Mouse (Mus musculus) stomach, embryonic 16.5 days (tissue): Measurements from ENCODE around the gene Nuak2. TPM values are rescaled to one million over a fixed set of nuclear protein-coding genes. Genes with fewer than 3 reads are reported as not detected.
"Not testable (repeated sequence)": the region's sequence is repeated elsewhere in the genome, so short reads cannot be mapped to it uniquely, and the experiment has no call there.

Source experiments
- ATAC-seq: fragments of 200-750 bp; cut with Nextera tagmentation; 2 replicates; pipeline ENCODE4 v1.8.0; 2017; ENCODE audit warnings: moderate number of reproducible peaks, moderate TSS enrichment; ENCODE audit not compliant: insufficient read depth, low FRiP score
- H3K27ac ChIP-seq: fragments of 300-500 bp; sonication (generic); 2 replicates; pipeline ENCODE4 v1.5.1; 2014; ENCODE audit warnings: low read length
- H3K27me3 ChIP-seq: fragments of 300-500 bp; sonication (generic); 2 replicates; pipeline ENCODE4 v1.6.1; 2014; ENCODE audit warnings: low read length, control low read depth, mixed read lengths; ENCODE audit not compliant: control insufficient read depth, insufficient read depth
- H3K36me3 ChIP-seq: fragments of 300-500 bp; sonication (generic); 2 replicates; pipeline ENCODE4 v1.6.1; 2014; ENCODE audit warnings: low read length; ENCODE audit not compliant: control insufficient read depth, insufficient read depth
- H3K4me1 ChIP-seq: fragments of 300-500 bp; sonication (generic); 2 replicates; pipeline ENCODE4 v1.6.1; 2014; ENCODE audit warnings: low read length, control low read depth, mixed read lengths; ENCODE audit not compliant: control insufficient read depth, insufficient read depth
- H3K4me2 ChIP-seq: fragments of 300-500 bp; sonication (generic); 2 replicates; pipeline ENCODE4 v1.6.1; 2014; ENCODE audit warnings: low read depth, low read length, mixed read lengths
- H3K4me3 ChIP-seq: fragments of 300-500 bp; sonication (generic); replicated peaks from 2 replicates; pipeline ENCODE4 v1.5.1; 2014; ENCODE audit warnings: mild to moderate bottlenecking, low read length
- H3K9ac ChIP-seq: fragments of 300-500 bp; sonication (generic); 2 replicates; pipeline ENCODE4 v1.6.1; 2014; ENCODE audit warnings: low read length
- H3K9me3 ChIP-seq: fragments of 300-500 bp; sonication (generic); replicated peaks from 2 replicates; pipeline ENCODE4 v1.6.1; 2016; ENCODE audit warnings: low read length, control low read depth; ENCODE audit not compliant: control insufficient read depth
- WGBS: fragments of 180-500 bp; shearing (Covaris S2); extraction: QIAGEN DNeasy Blood & Tissue Kit; methylation state at CpG from one replicate; pipeline ENCODE4 v1.1.7; 2014; 5-methylcytosine and 5-hydroxymethylcytosine counted together
- polyA plus RNA-seq: library from polyadenylated mRNA; unstranded; fragments of >200 nt; fragmentation: Nextera tagmentation; extraction: Ambion mirVana; gene quantifications from 2 replicates; pipeline ENCODE4 v1.2.1, GENCODE M21; 2015

Gene Nuak2
- polyA plus RNA-seq: 6.8 and 6.9 TPM in 2 replicates

DNA sequence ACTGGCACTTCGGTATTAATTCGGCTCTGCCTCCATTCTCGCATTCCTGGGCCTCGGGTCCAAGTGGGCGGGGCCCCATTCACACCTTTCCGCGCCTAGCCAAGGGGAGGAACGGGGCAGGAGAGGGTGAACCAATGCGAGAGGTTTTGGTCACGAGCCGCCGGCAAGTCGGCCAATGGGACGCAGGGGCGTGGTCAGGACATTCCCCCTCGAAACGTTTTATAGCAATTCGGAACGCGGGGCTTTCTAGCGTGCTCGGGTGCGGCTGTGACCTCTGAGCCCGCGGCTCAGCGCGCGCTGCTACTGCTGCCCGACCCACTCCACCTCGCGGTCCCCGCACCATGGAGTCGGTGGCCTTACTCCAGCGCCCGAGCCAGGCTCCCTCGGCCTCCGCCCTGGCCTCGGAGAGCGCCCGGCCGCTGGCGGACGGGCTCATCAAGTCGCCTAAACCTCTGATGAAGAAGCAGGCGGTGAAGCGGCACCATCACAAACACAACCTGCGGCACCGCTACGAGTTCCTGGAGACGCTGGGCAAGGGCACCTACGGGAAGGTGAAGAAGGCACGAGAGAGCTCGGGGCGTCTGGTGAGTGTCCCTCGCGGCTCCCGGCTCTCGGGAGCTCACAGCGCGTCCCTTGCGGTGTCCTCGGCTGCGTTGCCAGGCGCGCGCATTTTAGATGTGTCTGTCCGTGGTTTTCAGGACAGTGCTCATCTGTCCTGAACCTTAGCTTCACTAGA lies at the start of gene Nuak2:
Nuak2 (plus strand) TSS at position 238 of the 736 bp plus-strand sequence.
- peak; percentile 83 for ATAC-seq
- H3K9ac ChIP-seq: peak within 1 kb of the TSS; percentile 67
- H3K27ac ChIP-seq: peak within 1 kb of the TSS; percentile 9
- H3K4me2 ChIP-seq: peak within 1 kb of the TSS; percentile 70
- peak within 1 kb of the TSS; percentile 53 for H3K4me3 ChIP-seq
- H3K27me3 ChIP-seq: no peaks in the 10 kb centered on the region
- under 1% methylated on average over 67 of the region's 67 CpGs for WGBS
- no peaks in the 10 kb centered on the region for H3K9me3 ChIP-seq
- no peaks in the 10 kb centered on the region for H3K36me3 ChIP-seq
- peaks cover 14% of the 10 kb centered on the region; the same call in 1 of the 2 replicates for H3K4me1 ChIP-seq

DNA sequence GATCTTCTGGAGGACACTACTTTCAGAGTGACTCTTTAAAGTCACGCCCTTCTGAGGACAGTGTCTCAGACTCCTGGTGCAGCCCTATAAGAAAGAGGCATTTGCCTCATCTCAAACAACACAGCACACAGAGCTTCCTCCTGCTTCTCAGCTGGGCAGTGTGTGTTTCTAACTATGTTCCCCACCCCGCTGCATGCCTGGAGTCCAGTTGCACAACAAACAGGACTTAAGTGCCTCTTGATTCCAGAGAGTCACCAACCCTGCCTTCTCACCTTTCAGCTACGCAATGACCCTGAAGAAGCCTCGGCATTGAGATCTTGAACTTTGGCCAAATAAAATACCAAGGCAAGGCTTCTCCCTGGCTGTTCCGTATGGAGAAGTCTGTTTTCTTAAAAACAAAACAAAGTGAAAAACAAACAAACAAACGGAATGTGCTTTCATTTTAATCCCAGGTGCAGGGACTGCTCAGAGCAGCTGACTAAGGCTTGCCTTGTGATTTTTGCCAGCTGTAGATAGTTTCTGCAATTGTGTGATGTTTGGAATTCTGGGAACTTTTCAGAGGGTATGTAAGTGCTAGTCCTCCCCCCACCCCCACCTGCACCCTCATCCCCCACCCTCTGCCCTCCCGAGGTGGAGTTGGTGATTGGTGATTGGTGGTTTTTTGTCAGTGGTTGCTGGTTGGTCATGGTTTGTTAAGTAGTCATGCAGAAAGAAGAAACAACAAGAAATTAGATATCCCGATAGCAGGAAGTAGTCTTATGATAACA lies 49.0 kb upstream of the Nuak2 start:
- ATAC-seq: no peak
- H3K27ac ChIP-seq: no peak overlapping the region
- no peaks in the 10 kb centered on the region for H3K27me3 ChIP-seq
- no peak overlapping the region for H3K4me3 ChIP-seq
- 42% methylated on average over 8 of the region's 8 CpGs for WGBS
- no peaks in the 10 kb centered on the region for H3K36me3 ChIP-seq
- H3K9ac ChIP-seq: no peak overlapping the region
- no peaks in the 10 kb centered on the region for H3K4me1 ChIP-seq
- no peak overlapping the region for H3K4me2 ChIP-seq
- no peaks in the 10 kb centered on the region for H3K9me3 ChIP-seq

DNA sequence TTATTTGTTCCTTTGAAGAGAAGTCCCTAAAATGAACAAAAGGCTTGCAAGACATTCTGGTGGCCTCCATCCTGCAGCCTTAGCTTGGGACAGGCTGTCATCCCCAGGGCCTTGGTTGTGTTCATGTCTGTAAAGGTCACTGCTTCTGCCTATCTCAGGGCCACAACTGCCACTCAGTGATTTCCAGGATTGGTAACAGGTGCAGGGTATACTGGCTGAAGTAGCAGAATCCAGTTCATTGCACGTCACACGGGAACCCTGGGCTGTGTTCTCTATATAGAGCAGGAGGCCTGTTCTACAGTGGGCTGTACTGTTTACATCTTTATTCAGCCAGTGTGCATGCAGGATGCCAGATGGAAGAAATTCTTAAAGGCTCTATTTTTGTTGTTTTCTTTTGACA lies 48.0 kb upstream of the Nuak2 start:
- 57% methylated on average over 2 of the region's 2 CpGs for WGBS

DNA sequence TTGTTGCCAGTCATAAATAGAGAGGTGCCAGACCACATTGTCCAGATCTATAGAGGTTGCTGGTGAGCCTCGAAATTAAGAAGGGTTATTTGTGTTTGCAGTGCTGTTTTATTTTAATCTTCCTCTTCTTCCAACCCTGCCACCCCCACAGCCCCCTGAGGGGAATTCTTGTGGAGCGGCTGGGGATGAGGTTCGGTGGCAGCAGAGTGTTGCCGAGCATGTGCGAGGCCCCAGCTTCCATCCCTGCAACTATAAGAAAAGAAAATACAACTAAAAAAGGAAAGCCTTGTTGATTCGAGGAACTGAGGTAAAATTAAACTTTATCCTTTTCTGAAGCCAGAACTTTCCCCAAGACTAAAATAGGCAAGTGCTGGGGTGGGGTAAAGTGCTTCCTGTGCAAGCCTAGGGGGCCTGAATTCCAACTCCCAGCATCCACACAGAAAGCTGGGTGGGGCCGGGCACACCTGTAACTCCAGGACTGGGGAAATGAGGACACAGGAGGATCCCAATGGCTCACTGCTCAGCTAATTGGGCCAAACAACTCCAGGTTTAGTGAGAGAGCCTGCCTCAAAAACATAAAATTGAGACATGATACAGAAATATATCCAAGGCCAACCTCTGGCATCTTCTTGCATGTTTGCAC lies 47.4 kb upstream of the Nuak2 start:
- Histone ChIP-seq H3K4me1 (no peaks in the 10 kb centered on the region), H3K4me3 (no peak overlapping the region), H3K4me2 (no peak overlapping the region), H3K27me3 (no peaks in the 10 kb centered on the region), H3K36me3 (no peaks in the 10 kb centered on the region), H3K9me3 (no peaks in the 10 kb centered on the region), H3K27ac (no peak overlapping the region), H3K9ac (no peak overlapping the region)
- no peak for ATAC-seq
- WGBS: 62% methylated on average over 7 of the region's 7 CpGs

More for the DNA sequence above, 48.0 kb upstream of the Nuak2 start:
- no peaks in the 10 kb centered on the region for H3K27me3 ChIP-seq
- no peaks in the 10 kb centered on the region for H3K36me3 ChIP-seq
- no peaks in the 10 kb centered on the region for H3K4me1 ChIP-seq
- H3K4me2 ChIP-seq: no peak overlapping the region
- no peak overlapping the region for H3K9ac ChIP-seq
- no peak for ATAC-seq
- H3K9me3 ChIP-seq: no peaks in the 10 kb centered on the region
- H3K4me3 ChIP-seq: no peak overlapping the region
- H3K27ac ChIP-seq: no peak overlapping the region

DNA sequence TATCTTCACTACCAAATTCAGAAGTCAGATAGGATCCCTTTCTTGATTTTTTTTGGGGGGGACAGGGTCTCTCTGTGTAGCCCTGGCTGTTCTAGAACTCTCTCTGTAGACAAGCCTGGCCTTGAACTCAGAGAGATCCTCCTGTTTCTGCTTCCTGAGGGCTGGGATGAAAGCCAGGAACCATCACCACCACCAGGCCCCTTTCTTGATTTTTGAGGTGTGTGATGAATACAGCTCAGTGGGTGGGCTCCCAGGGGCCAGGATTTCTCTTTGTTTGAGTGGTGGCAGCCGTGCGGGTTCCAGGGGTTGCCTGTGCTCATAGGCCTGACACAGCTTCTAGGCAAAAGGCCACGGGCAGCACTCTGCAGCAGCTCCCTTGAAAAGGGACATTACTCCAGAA lies 44.7 kb upstream of the Nuak2 start:
- Histone ChIP-seq H3K9me3 (no peaks in the 10 kb centered on the region), H3K36me3 (no peaks in the 10 kb centered on the region), H3K9ac (no peak overlapping the region), H3K27ac (no peak overlapping the region), H3K27me3 (no peaks in the 10 kb centered on the region), H3K4me2 (no peak overlapping the region), H3K4me1 (no peaks in the 10 kb centered on the region), H3K4me3 (no peak overlapping the region)
- 73% methylated on average over 3 of the region's 3 CpGs for WGBS
- ATAC-seq: no peak

DNA sequence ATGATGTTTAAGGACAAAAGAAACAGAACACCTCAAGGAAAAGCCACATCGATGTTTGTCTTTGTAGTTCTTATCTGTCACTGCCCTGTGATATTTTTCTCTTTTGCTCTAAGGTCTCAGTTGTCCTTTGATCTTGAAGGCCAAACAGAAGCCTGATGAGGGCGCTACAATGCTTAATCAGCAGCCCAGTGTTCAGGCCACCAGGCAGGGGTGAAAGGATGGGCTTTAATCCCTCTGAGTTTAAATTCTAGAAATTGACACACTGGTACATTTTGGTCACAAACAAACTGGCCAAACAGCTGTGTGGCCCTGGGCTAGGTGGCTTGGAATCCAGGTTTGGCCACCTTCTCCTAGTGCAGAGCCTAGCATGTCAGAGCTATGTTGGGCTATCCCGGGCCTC lies 39.2 kb upstream of the Nuak2 start:
- 50% methylated on average over 3 of the region's 3 CpGs for WGBS
- Histone ChIP-seq H3K9me3 (no peaks in the 10 kb centered on the region), H3K27ac (no peak overlapping the region), H3K27me3 (no peaks in the 10 kb centered on the region), H3K4me2 (no peak overlapping the region), H3K36me3 (no peaks in the 10 kb centered on the region), H3K4me3 (no peak overlapping the region), H3K9ac (no peak overlapping the region), H3K4me1 (0 out of 2 replicates have a peak, but pooled peaks cover 1% of the 10 kb centered on the region)
- no peak for ATAC-seq

DNA sequence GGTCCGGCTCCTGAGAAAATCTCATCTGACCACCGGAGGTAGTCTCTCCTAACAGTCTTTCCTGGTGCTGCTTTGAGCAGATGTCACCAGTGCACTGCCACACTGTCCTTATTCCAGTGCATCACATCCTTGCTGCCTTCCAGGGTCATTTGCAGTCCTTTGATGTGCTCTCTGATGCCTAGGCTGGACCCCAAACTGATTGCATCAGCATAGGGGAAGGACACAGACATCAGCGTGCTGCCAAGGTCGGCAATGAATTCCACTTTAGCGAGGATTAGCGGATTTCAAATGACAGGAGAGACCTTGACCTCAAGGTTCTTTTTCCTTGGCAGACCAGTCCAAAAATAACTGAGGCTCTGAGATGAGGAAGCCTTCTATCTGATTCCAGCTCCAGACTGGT lies 38.8 kb upstream of the Nuak2 start:
- no peak for ATAC-seq
- H3K27me3 ChIP-seq: no peaks in the 10 kb centered on the region
- no peak overlapping the region for H3K4me2 ChIP-seq
- H3K4me1 ChIP-seq: 0 out of 2 replicates have a peak, but pooled peaks cover 4% of the 10 kb centered on the region
- no peaks in the 10 kb centered on the region for H3K9me3 ChIP-seq
- H3K4me3 ChIP-seq: no peak overlapping the region
- no peaks in the 10 kb centered on the region for H3K36me3 ChIP-seq
- 64% methylated on average over 6 of the region's 6 CpGs for WGBS
- no peak overlapping the region for H3K27ac ChIP-seq
- no peak overlapping the region for H3K9ac ChIP-seq

DNA sequence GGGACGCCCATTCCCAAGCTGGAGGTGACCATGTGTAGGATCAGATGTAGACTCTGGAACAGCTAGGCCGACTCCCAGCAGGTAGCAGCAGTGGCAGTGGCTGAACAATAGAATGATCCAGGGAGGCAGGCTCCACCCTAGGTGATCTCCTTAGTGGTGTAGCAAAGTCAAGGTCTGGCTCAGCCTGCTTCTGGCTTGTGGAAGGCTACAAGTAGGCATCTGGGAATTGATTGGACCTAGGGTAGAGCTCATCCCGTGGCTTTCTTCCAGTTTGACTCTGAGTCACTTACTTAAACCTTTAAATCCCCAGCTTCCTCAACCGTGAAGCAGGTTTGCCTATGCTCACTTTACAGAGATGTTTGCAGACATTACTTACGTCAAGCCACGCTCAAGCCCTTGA lies 35.3 kb upstream of the Nuak2 start:
- ATAC-seq, H3K4me1 ChIP-seq, H3K27me3 ChIP-seq, H3K9me3 ChIP-seq, H3K9ac ChIP-seq, H3K4me3 ChIP-seq, H3K36me3 ChIP-seq, H3K27ac ChIP-seq, H3K4me2 ChIP-seq: not testable (repeated sequence)
- WGBS: 60% methylated on average over 6 of the region's 6 CpGs
